Comparison of ENCODE assay signal across 21 mouse cellular contexts in the genomic region with DNA sequence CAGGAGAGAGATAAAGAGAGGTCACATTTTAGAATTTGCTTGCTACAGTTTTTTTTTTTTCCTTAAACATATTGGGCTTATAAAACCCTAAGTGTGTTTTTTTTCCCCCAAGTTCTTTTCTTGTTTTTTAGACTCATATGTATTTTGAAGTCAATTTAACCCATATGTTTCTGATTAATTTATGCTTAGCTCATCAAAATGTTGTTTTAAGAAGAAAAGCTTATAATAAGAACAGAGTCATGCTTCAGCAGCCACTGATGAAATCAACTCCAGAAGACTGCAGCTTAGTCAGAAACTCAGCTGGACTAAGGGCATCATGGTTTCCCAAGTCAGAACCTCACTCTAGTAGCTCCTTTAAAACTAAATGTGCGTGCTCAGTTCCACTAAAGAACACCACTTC.
DNase-seq lines count a peak whose midpoint lies in the region; ATAC-seq and TF ChIP-seq lines count a peak whose summit lies in the region.
"Had no signal": no experiment of that assay in that cellular context is flagged by ENCODE, and none has a peak within 500 bp of the region (broad histone marks: within the 10 kb centered on the region; RNA-seq: fewer than 3 reads in every experiment).

No protein-coding gene starts in this region.

- H3K9ac ChIP-seq in embryonic facial prominence, embryonic 11.5 days (replicated peaks; ENCODE audit: low read length), result no peak overlapping the region
- H3K9ac ChIP-seq in embryonic facial prominence, embryonic 13.5 days, result no peak overlapping the region
- H3K9ac ChIP-seq in forebrain, postnatal 0 days, result no peak overlapping the region
- H3K9ac ChIP-seq in forebrain, embryonic 14.5 days (ENCODE audit: low read length), result no peak overlapping the region
- H3K9ac ChIP-seq: embryonic facial prominence, embryonic 15.5 days; forebrain, embryonic 13.5 days had no signal

- no peak for TF ChIP-seq POLR2A in embryonic fibroblast, embryonic 13.5 days (IDR thresholded peaks at IDR 0.05; ENCODE audit: low read depth, low read length)

- WGBS in embryonic facial prominence, embryonic 11.5 days, result 77% methylated on average over 1 of the region's 1 CpGs
- 92% methylated on average over 1 of the region's 1 CpGs for WGBS in embryonic facial prominence, embryonic 10.5 days
- 36% methylated on average over 1 of the region's 1 CpGs for WGBS in embryonic facial prominence, embryonic 13.5 days
- 93% methylated on average over 1 of the region's 1 CpGs for WGBS in forebrain, postnatal 0 days
- 92% methylated on average over 1 of the region's 1 CpGs for WGBS in forebrain, embryonic 14.5 days

- H3K36me3 ChIP-seq in embryonic facial prominence, embryonic 11.5 days (replicated peaks; ENCODE audit: control insufficient read depth, insufficient read depth, low read depth, low read length), result no peaks in the 10 kb centered on the region
- H3K36me3 ChIP-seq in embryonic facial prominence, embryonic 10.5 days (replicated peaks), result no peaks in the 10 kb centered on the region
- no peaks in the 10 kb centered on the region for H3K36me3 ChIP-seq in embryonic facial prominence, embryonic 13.5 days
- H3K36me3 ChIP-seq in forebrain, postnatal 0 days (ENCODE audit: insufficient read depth), result no peaks in the 10 kb centered on the region
- no peaks in the 10 kb centered on the region for H3K36me3 ChIP-seq in forebrain, embryonic 14.5 days (ENCODE audit: control insufficient read depth, insufficient read depth, low read length)
- H3K36me3 ChIP-seq: embryonic facial prominence, embryonic 15.5 days; G1E had no signal

- no peak for TF ChIP-seq CTCF in embryonic fibroblast, embryonic 13.5 days (IDR thresholded peaks at IDR 0.05; ENCODE audit: borderline replicate concordance, insufficient read depth, low read length)
- no peak for TF ChIP-seq CTCF in forebrain, postnatal 0 days (IDR thresholded peaks at IDR 0.05; ENCODE audit: low read depth)

- H3K4me1 ChIP-seq in embryonic facial prominence, embryonic 11.5 days (ENCODE audit: control insufficient read depth, insufficient read depth, low read length), result no peaks in the 10 kb centered on the region
- no peaks in the 10 kb centered on the region; the same call in 1 of the 2 replicates for H3K4me1 ChIP-seq in embryonic facial prominence, embryonic 10.5 days
- peaks cover 6% of the 10 kb centered on the region for H3K4me1 ChIP-seq in embryonic facial prominence, embryonic 13.5 days
- H3K4me1 ChIP-seq in embryonic fibroblast, embryonic 13.5 days (ENCODE audit: control insufficient read depth, insufficient read depth, low read length), result peaks cover 7% of the 10 kb centered on the region
- no peaks in the 10 kb centered on the region for H3K4me1 ChIP-seq in forebrain, postnatal 0 days (ENCODE audit: insufficient read depth)
- no peaks in the 10 kb centered on the region for H3K4me1 ChIP-seq in forebrain, embryonic 14.5 days (ENCODE audit: control insufficient read depth, insufficient read depth, low read length)
- H3K4me1 ChIP-seq: forebrain, embryonic 13.5 days had no signal

- no peaks in the 10 kb centered on the region for H3K27me3 ChIP-seq in embryonic facial prominence, embryonic 11.5 days (ENCODE audit: control insufficient read depth, insufficient read depth, low read length)
- no peaks in the 10 kb centered on the region for H3K27me3 ChIP-seq in embryonic facial prominence, embryonic 10.5 days (replicated peaks; ENCODE audit: low read depth, poor library complexity, severe bottlenecking)
- no peaks in the 10 kb centered on the region for H3K27me3 ChIP-seq in embryonic facial prominence, embryonic 13.5 days
- no peaks in the 10 kb centered on the region for H3K27me3 ChIP-seq in forebrain, postnatal 0 days (ENCODE audit: insufficient read depth, low read length)
- H3K27me3 ChIP-seq in forebrain, embryonic 14.5 days (replicated peaks; ENCODE audit: control insufficient read depth, insufficient read depth, low read length), result no peaks in the 10 kb centered on the region
- H3K27me3 ChIP-seq: embryonic facial prominence, embryonic 15.5 days; forebrain, embryonic 13.5 days had no signal

- peak; percentile 36 for DNase-seq in embryonic facial prominence, embryonic 11.5 days (ENCODE audit: low spot score)
- DNase-seq in embryonic facial prominence, embryonic 10.5 days (ENCODE audit: low spot score), result no peak
- peak; percentile 49 for DNase-seq in NIH3T3 (ENCODE audit: low read depth)
- no peak for DNase-seq in forebrain, postnatal 0 days
- no peak for DNase-seq in forebrain, embryonic 14.5 days (ENCODE audit: low spot score)
- DNase-seq in embryo, embryonic 10 days (ENCODE audit: low spot score), result no peak
- DNase-seq: adrenal gland, adult 8-10 months; adrenal gland, postnatal 14 days; adrenal gland, postnatal 36 days; cerebellum, adult 11-12 months; cerebellum, adult 2 months; cerebellum, adult 9-10 months; cerebellum, postnatal 10 days; cerebellum, postnatal 25 days; embryo, embryonic 11 days had no signal

- no peak overlapping the region for H3K4me2 ChIP-seq in embryonic facial prominence, embryonic 11.5 days (ENCODE audit: low read depth, low read length)
- no peak overlapping the region for H3K4me2 ChIP-seq in embryonic facial prominence, embryonic 13.5 days
- H3K4me2 ChIP-seq in forebrain, postnatal 0 days (ENCODE audit: low read depth), result no peak overlapping the region
- H3K4me2 ChIP-seq in forebrain, embryonic 14.5 days (ENCODE audit: low read length), result no peak overlapping the region
- H3K4me2 ChIP-seq: embryonic facial prominence, embryonic 15.5 days; forebrain, embryonic 13.5 days had no signal

- H3K27ac ChIP-seq in embryonic facial prominence, embryonic 11.5 days (replicated peaks; ENCODE audit: low read depth, low read length), result no peak overlapping the region
- no peak overlapping the region for H3K27ac ChIP-seq in embryonic facial prominence, embryonic 10.5 days (replicated peaks)
- 0 out of 2 replicates have a peak overlapping the region, but pooled peaks have one; percentile 7 for H3K27ac ChIP-seq in embryonic facial prominence, embryonic 13.5 days
- peak overlapping the region; percentile 28; the same call in 1 of the 2 replicates for H3K27ac ChIP-seq in embryonic fibroblast, embryonic 13.5 days (ENCODE audit: insufficient read depth, low read length)
- no peak overlapping the region for H3K27ac ChIP-seq in forebrain, postnatal 0 days (ENCODE audit: low read depth, low read length)
- H3K27ac ChIP-seq in forebrain, embryonic 14.5 days (ENCODE audit: low read depth, low read length), result no peak overlapping the region
- H3K27ac ChIP-seq: embryonic facial prominence, embryonic 15.5 days; forebrain, embryonic 13.5 days had no signal

- no peak for ATAC-seq in embryonic facial prominence, embryonic 11.5 days (replicated peaks; ENCODE audit: insufficient number of reproducible peaks, low FRiP score, low TSS enrichment, low read depth)
- ATAC-seq in embryonic facial prominence, embryonic 13.5 days (ENCODE audit: insufficient number of reproducible peaks, insufficient read depth, low FRiP score, low TSS enrichment, low read depth), result no peak
- ATAC-seq in forebrain, postnatal 0 days, result no peak
- no peak for ATAC-seq in forebrain, embryonic 14.5 days
- ATAC-seq: forebrain, embryonic 13.5 days; forebrain, embryonic 16.5 days had no signal

- H3K9me3 ChIP-seq in embryonic facial prominence, embryonic 11.5 days (replicated peaks; ENCODE audit: control insufficient read depth, low read length), result no peaks in the 10 kb centered on the region
- no peaks in the 10 kb centered on the region for H3K9me3 ChIP-seq in embryonic facial prominence, embryonic 10.5 days
- no peaks in the 10 kb centered on the region for H3K9me3 ChIP-seq in embryonic facial prominence, embryonic 13.5 days
- no peaks in the 10 kb centered on the region for H3K9me3 ChIP-seq in forebrain, postnatal 0 days (ENCODE audit: low read length)
- H3K9me3 ChIP-seq in forebrain, embryonic 14.5 days (replicated peaks; ENCODE audit: control insufficient read depth, low read length), result no peaks in the 10 kb centered on the region
- H3K9me3 ChIP-seq: embryonic facial prominence, embryonic 15.5 days; forebrain, embryonic 13.5 days had no signal

- H3K4me3 ChIP-seq in embryonic facial prominence, embryonic 11.5 days (ENCODE audit: low read depth, low read length), result no peak overlapping the region
- H3K4me3 ChIP-seq in embryonic facial prominence, embryonic 10.5 days, result no peak overlapping the region
- H3K4me3 ChIP-seq in embryonic facial prominence, embryonic 13.5 days, result no peak overlapping the region
- H3K4me3 ChIP-seq in embryonic fibroblast, embryonic 13.5 days (ENCODE audit: insufficient read depth, low read length), result no peak overlapping the region
- H3K4me3 ChIP-seq in forebrain, postnatal 0 days (ENCODE audit: low read depth, low read length), result no peak overlapping the region
- H3K4me3 ChIP-seq in forebrain, embryonic 14.5 days (ENCODE audit: low read depth, low read length), result no peak overlapping the region
- H3K4me3 ChIP-seq: embryonic facial prominence, embryonic 15.5 days; forebrain, embryonic 13.5 days had no signal

Comparison
In these comparisons a context has a peak if more than half of its experiments do, and no peak if none do; other contexts are left out.
1. DNase-seq: peak in embryonic facial prominence, embryonic 11.5 days (single experiment) and NIH3T3 (single experiment); none in embryonic facial prominence, embryonic 10.5 days (single experiment), forebrain, postnatal 0 days (single experiment), forebrain, embryonic 14.5 days (single experiment) and embryo, embryonic 10 days (single experiment).
2. H3K27ac ChIP-seq: peak in embryonic facial prominence, embryonic 13.5 days (single experiment) and embryonic fibroblast, embryonic 13.5 days (single experiment); none in embryonic facial prominence, embryonic 11.5 days (single experiment), embryonic facial prominence, embryonic 10.5 days (single experiment), forebrain, postnatal 0 days (single experiment) and forebrain, embryonic 14.5 days (single experiment).